Mouse (Mus musculus): ENCODE data around the gene Fam171a1.

- no peak for TF ChIP-seq POLR2A (IDR thresholded peaks at IDR 0.05; ENCODE audit: insufficient read length, low read depth)
- no peak for TF ChIP-seq USF1 (IDR thresholded peaks at IDR 0.05; ENCODE audit: low read depth)
- TF ChIP-seq E2F4 (IDR thresholded peaks at IDR 0.05; ENCODE audit: insufficient read depth): no peak
- no peak for TF ChIP-seq MAX (IDR thresholded peaks at IDR 0.05; ENCODE audit: low read depth)
- no peak for TF ChIP-seq TCF12 (IDR thresholded peaks at IDR 0.05; ENCODE audit: insufficient read depth, poor library complexity, severe bottlenecking)
- no peak for TF ChIP-seq SRF (IDR thresholded peaks at IDR 0.05; ENCODE audit: control insufficient read depth, insufficient read length, low read depth)
- no peak for TF ChIP-seq POLR2AphosphoS2 (IDR thresholded peaks at IDR 0.05; ENCODE audit: insufficient read length, low read depth)
- no peak for TF ChIP-seq MYOG (IDR thresholded peaks at IDR 0.05; ENCODE audit: control insufficient read depth in 1 of 3, insufficient read depth in 1 of 3, insufficient read length in 2 of 3, low read depth in 2 of 3)
- no peak for TF ChIP-seq TCF3 (IDR thresholded peaks at IDR 0.05; ENCODE audit: insufficient read length, low read depth)
- no peak for TF ChIP-seq CEBPB (IDR thresholded peaks at IDR 0.05; ENCODE audit: insufficient read depth, poor library complexity, severe bottlenecking)
These were observed 125.2 kb downstream of the Fam171a1 start for GRCm38 (mm10) chr2:3239255-3239654.

All from myocyte (in vitro differentiated cells).